Mouse (Mus musculus): ENCODE measurements around the gene Gchfr.

GRCm38 (mm10) chr2:119170282-119170681, 2.7 kb downstream of the Gchfr start:
- TF ChIP-seq CTCF (IDR thresholded peaks at IDR 0.05; ENCODE audit: insufficient read depth, low read depth, low read length) (no peak), POLR2A (IDR thresholded peaks at IDR 0.05; ENCODE audit: insufficient read depth, low read depth, low read length) (no peak)

All from olfactory bulb, adult 2 months (tissue).